Mouse (Mus musculus) heart, adult 2 months (tissue): ENCODE results near the gene Trpv4. TPM values are rescaled to one million over a fixed set of nuclear protein-coding genes. Genes with fewer than 3 reads are reported as not detected.
A peak's percentile ranks its signal among the peaks of the same experiment; 100 is the strongest.

ENCODE experiments used
- DNase-seq, 2 experiments: peaks; one replicate each; pipeline ENCODE4 v3.0.0; 2021
- H3K27ac ChIP-seq: fragments of 200-600 bp; 2 replicates; pipeline ENCODE4 v1.8.1; 2022
- H3K27me3 ChIP-seq: fragments of 200-500 bp; 2 replicates; pipeline ENCODE4 v1.6.1; 2012; ENCODE audit warnings: mild to moderate bottlenecking, low read length, inconsistent platforms, mixed read lengths; ENCODE audit not compliant: control insufficient read depth, insufficient read depth
- H3K36me3 ChIP-seq: fragments of 200-500 bp; 2 replicates; pipeline ENCODE4 v1.6.1; 2012; ENCODE audit warnings: low read length, inconsistent platforms; ENCODE audit not compliant: control insufficient read depth, insufficient read depth
- H3K4me1 ChIP-seq: fragments of 200-500 bp; 2 replicates; pipeline ENCODE4 v1.6.1; 2011; ENCODE audit warnings: low read length; ENCODE audit not compliant: control insufficient read depth, insufficient read depth
- H3K4me3 ChIP-seq: fragments of 200-600 bp; 2 replicates; pipeline ENCODE4 v1.8.1; 2022
- H3K79me2 ChIP-seq: fragments of 200-500 bp; replicated peaks from 2 replicates; pipeline ENCODE4 v1.6.1; 2012; ENCODE audit warnings: mild to moderate bottlenecking, inconsistent platforms, low read length, moderate library complexity, mixed read lengths; ENCODE audit not compliant: control insufficient read depth, insufficient read depth
- H3K9ac ChIP-seq: fragments of 200-500 bp; 2 replicates; pipeline ENCODE4 v1.6.1; 2012; ENCODE audit warnings: low read depth, mild to moderate bottlenecking, control low read depth, inconsistent platforms, low read length, mixed read lengths
- CTCF ChIP-seq: fragments of 200-600 bp; IDR thresholded peaks from 2 replicates; pipeline ENCODE4 v1.8.1; 2022; ENCODE audit warnings: antibody characterized with exemption, mild to moderate bottlenecking, moderate library complexity
- EP300 ChIP-seq: fragments of 200-500 bp; IDR thresholded peaks from 2 replicates; pipeline ENCODE4 v1.6.1; 2011; ENCODE audit warnings: low read depth, low read length, control low read depth; ENCODE audit not compliant: insufficient read depth
- POLR2A ChIP-seq: fragments of 200-500 bp; IDR thresholded peaks from 2 replicates; pipeline ENCODE4 v1.6.1; 2011; ENCODE audit warnings: mild to moderate bottlenecking, low read depth, low read length, control low read depth; ENCODE audit not compliant: insufficient read depth
- WGBS: fragments of 180-500 bp; shearing (Covaris S2); methylation state at CpG from one replicate; pipeline ENCODE4 v1.1.7; 2018; 5-methylcytosine and 5-hydroxymethylcytosine counted together
- intact Hi-C: fragments of 180-260 bp; cut with DNase I; formaldehyde crosslinking; loops from one replicate; pipeline ENCODE4 v1.15.1; 2025
- polyA plus RNA-seq: library from polyadenylated mRNA; depleted of rRNA; stranded (reverse); fragments of >200 nt; gene quantifications from 2 replicates; pipeline ENCODE4 v1.2.3, GENCODE M21; 2012
- total RNA-seq, 2 experiments: library from RNA; stranded (reverse); gene quantifications; 2 replicates each; pipeline ENCODE4 v1.2.3; 2021

Gene Trpv4
- total and polyA plus RNA-seq, 3 experiments, result 3.6 to 7.5 (median 5.1) TPM

GRCm38 (mm10) chr5:114589026-114589425, 69.2 kb downstream of the Trpv4 start:
- TF ChIP-seq POLR2A (no peak), CTCF (no peak), EP300 (no peak)
- peaks cover 3% of the 10 kb centered on the region for H3K4me1 ChIP-seq
- DNase-seq, result no peak
- no peaks in the 10 kb centered on the region; the same call in 1 of the 2 replicates for H3K79me2 ChIP-seq
- H3K27me3 ChIP-seq, result no peaks in the 10 kb centered on the region
- intact Hi-C loops, result no loop called here
- WGBS, result 84% methylated on average over 6 of the region's 6 CpGs
- H3K36me3 ChIP-seq, result no peaks in the 10 kb centered on the region
- H3K27ac ChIP-seq, result no peak overlapping the region
- no peak overlapping the region for H3K9ac ChIP-seq
- H3K4me3 ChIP-seq, result no peak overlapping the region

DNA sequence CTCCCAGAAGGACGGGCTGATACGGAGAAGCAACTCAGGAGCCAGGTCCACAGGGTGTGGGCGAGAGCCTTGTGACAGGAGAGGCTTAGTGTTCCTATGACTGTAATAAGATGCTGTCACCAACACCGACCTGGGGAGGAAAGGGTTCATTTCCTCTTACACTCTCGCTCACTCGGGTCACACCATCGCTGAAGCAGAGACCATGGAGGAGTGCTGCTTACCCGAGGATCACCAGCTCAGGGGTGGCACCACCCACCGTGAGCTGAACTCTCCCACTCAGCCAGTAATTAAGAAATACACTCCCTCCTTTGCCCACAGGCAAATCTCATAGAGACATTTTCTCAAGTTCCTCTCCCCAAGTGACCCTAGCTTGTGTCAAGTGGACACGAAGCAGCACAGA, 69.8 kb downstream of the Trpv4 start:
- Histone ChIP-seq H3K79me2 (no peaks in the 10 kb centered on the region; the same call in 1 of the 2 replicates), H3K27ac (no peak overlapping the region), H3K36me3 (no peaks in the 10 kb centered on the region), H3K9ac (no peak overlapping the region), H3K4me3 (no peak overlapping the region), H3K4me1 (no peaks in the 10 kb centered on the region), H3K27me3 (no peaks in the 10 kb centered on the region)
- TF ChIP-seq EP300 (no peak), POLR2A (no peak), CTCF (no peak)
- intact Hi-C loops, result no loop called here
- DNase-seq, result no peak
- 53% methylated on average over 10 of the region's 10 CpGs for WGBS

DNA sequence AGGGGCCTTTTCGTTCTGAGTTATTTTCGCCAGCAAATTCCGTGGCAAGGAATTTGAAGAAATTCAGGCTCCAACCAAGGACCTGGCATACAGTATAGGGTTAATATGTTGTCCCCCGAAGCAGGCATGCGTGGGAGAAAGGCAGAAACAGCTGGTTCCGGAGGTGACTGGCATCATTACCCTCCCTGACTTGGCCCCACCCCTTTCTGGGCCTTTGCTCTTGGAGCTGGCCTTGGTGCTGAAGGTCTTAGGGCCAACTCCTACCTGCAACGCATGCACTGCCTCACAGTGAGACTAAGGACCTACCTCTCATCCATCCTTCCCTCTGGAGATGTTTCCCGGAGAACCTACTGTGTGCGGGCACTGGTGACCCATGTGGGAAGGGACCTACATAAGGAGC, 70.3 kb downstream of the Trpv4 start:
- intact Hi-C loops, result no loop called here
- peak; percentile 54 to 56 for DNase-seq
- H3K36me3 ChIP-seq, result no peaks in the 10 kb centered on the region
- H3K27ac ChIP-seq, result no peak overlapping the region
- H3K4me1 ChIP-seq, result no peaks in the 10 kb centered on the region
- H3K4me3 ChIP-seq, result no peak overlapping the region
- no peaks in the 10 kb centered on the region for H3K27me3 ChIP-seq
- no peak overlapping the region for H3K9ac ChIP-seq
- no peaks in the 10 kb centered on the region; the same call in 1 of the 2 replicates for H3K79me2 ChIP-seq
- TF ChIP-seq CTCF (no peak), EP300 (no peak), POLR2A (no peak)
- WGBS, result 39% methylated on average over 9 of the region's 9 CpGs

- H3K79me2 ChIP-seq, result no peaks in the 10 kb centered on the region; the same call in 1 of the 2 replicates
- H3K27ac ChIP-seq, result no peak overlapping the region
- no peaks in the 10 kb centered on the region for H3K36me3 ChIP-seq
- WGBS, result 42% methylated on average over 5 of the region's 5 CpGs
- no peaks in the 10 kb centered on the region for H3K4me1 ChIP-seq
- no peak for DNase-seq
- H3K9ac ChIP-seq, result no peak overlapping the region
- H3K4me3 ChIP-seq, result no peak overlapping the region
- TF ChIP-seq EP300, result no peak
- TF ChIP-seq CTCF, result no peak
- TF ChIP-seq POLR2A, result no peak
- no peaks in the 10 kb centered on the region for H3K27me3 ChIP-seq
- intact Hi-C loops, result no loop called here
These were observed 72.5 kb downstream of the Trpv4 start for GRCm38 (mm10) chr5:114585682-114586081.

DNA sequence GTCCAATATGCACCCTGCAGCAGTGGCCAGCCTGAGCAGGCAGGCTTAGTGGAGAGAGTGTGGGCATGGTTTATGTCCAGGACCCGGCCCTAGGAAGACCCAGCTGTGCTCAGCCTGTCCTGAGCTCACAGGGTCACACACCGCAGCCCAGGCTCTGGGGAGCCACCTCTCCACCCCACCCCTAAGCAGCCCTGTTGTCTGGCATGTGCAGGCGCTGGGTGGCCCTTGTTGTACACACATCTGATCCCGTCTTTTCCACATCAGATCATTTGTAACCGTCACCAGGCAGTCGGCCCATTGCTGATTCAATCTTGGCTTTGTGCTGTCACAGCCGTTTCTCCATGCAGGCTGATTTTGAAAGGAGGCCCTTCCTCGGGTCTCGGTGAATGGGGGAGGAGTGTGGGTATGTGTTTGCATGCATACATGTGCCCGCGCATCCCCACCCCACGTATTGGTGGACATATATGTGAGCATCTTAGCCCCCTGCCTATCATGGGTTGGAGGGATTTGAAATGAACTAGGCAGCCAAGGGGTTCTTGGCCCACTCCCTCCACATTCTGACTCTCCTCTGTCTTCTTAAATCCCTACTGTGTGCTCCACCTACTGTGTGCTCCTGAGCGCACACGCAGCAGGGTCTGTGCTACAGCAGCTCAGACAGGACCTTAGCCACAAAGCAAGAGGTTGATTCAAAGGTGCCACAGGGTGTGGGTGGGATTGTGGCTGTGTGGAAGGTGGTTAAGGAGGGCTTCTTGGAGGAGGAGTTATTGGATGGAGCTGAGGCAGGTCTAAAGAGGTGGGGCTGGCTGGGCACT, 73.7 kb downstream of the Trpv4 start:
- H3K27me3 ChIP-seq, result no peaks in the 10 kb centered on the region
- no peak overlapping the region for H3K27ac ChIP-seq
- no peak overlapping the region for H3K4me3 ChIP-seq
- no peak overlapping the region for H3K9ac ChIP-seq
- no peak for DNase-seq
- TF ChIP-seq CTCF, result no peak
- no peaks in the 10 kb centered on the region for H3K36me3 ChIP-seq
- H3K79me2 ChIP-seq, result no peaks in the 10 kb centered on the region; the same call in 1 of the 2 replicates
- no peaks in the 10 kb centered on the region for H3K4me1 ChIP-seq
- 76% methylated on average over 14 of the region's 14 CpGs for WGBS
- intact Hi-C loops, result no loop called here

DNA sequence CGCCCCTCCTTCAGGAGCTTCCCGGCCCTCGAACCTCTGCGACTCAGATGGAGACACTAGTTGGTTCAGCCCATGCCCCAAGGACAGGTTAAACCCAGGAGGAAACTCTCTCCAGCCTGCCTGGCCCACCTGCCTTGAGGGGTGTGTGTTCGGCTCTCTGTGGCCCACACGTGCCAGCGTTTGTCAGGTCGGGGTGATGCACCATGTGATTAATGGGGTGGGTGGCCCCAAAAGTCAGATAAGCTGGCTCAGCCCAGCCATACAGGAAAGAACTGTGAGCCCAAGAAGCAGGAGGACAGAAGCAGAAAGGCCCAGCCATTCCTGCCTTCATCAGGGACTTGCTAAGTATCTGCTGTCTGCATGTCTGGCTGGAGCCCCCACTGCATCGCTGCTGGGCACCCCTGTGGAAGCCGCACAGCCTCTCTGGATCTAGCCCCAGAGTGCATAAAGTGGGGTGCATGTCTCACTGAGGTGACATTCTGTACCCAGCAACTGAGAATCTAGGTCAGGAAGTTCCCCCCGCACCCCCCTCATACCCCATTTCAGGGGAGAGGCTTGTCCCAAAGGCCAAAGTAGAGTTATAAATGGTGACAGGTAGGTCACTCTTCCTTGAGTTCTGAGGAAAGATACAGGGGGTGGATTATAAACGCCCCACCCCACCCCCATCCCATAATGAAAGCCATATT, 74.6 kb downstream of the Trpv4 start:
- no peak overlapping the region for H3K4me3 ChIP-seq
- intact Hi-C loops, result no loop called here
- no peak for DNase-seq
- H3K4me1 ChIP-seq, result no peaks in the 10 kb centered on the region
- 75% methylated on average over 12 of the region's 12 CpGs for WGBS
- no peak for TF ChIP-seq CTCF
- no peak for TF ChIP-seq EP300
- no peak for TF ChIP-seq POLR2A
- H3K27me3 ChIP-seq, result no peaks in the 10 kb centered on the region
- H3K79me2 ChIP-seq, result no peaks in the 10 kb centered on the region; the same call in 1 of the 2 replicates
- no peak overlapping the region for H3K27ac ChIP-seq
- no peaks in the 10 kb centered on the region for H3K36me3 ChIP-seq
- no peak overlapping the region for H3K9ac ChIP-seq
